Comparison of ENCODE assay signal across 11 mouse cellular contexts in the genomic region with DNA sequence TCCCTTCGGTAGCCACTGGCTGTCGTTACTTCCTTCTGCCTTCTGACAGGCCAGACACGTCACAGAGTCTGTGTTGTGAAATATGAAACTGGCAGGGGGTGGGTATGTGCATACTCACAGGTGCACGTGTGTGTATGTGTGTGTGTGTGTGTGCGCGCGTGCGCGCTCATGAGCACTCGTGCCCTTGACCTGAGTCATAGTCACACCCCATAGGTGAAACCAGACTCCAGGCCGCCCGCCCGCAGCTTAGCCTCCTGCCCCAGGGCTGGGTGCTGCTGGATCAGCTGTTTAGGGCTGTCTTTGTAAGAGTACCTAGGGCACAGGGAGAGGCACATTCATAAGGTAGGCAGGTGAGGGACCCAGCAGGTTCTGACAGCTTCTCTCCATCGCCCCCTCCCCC. TPM values are rescaled to one million over a fixed set of nuclear protein-coding genes. Genes with fewer than 3 reads are reported as not detected.
DNase-seq lines count a peak whose midpoint lies in the region; ATAC-seq and TF ChIP-seq lines count a peak whose summit lies in the region.
"Had no signal": no experiment of that assay in that cellular context is flagged by ENCODE, and none has a peak within 500 bp of the region (broad histone marks: within the 10 kb centered on the region; RNA-seq: fewer than 3 reads in every experiment).

No protein-coding gene starts in this region.

- no peak overlapping the region for H3K9ac ChIP-seq in embryonic facial prominence, embryonic 14.5 days (ENCODE audit: low read depth, low read length)
- H3K9ac ChIP-seq: embryonic facial prominence, embryonic 13.5 days; limb, embryonic 15.5 days had no signal

- H3K36me3 ChIP-seq in C2C12 (ENCODE audit: control insufficient read depth, insufficient read depth): no peaks in the 10 kb centered on the region
- no peaks in the 10 kb centered on the region for H3K36me3 ChIP-seq in embryonic facial prominence, embryonic 14.5 days (ENCODE audit: control insufficient read depth, insufficient read depth, low read length)
- no peaks in the 10 kb centered on the region for H3K36me3 ChIP-seq in small intestine, adult 2 months (ENCODE audit: control insufficient read depth, insufficient read depth, low read length)
- no peaks in the 10 kb centered on the region for H3K36me3 ChIP-seq in hindbrain, embryonic 10.5 days
- H3K36me3 ChIP-seq: embryonic facial prominence, embryonic 13.5 days; limb, embryonic 15.5 days had no signal

- H3ac ChIP-seq in C2C12 (ENCODE audit: control insufficient read depth, insufficient read length, low read depth): no peak overlapping the region

- no peak overlapping the region for H3K4me3 ChIP-seq in C2C12 (ENCODE audit: insufficient read depth, poor library complexity, severe bottlenecking)
- no peak overlapping the region for H3K4me3 ChIP-seq in embryonic facial prominence, embryonic 14.5 days (ENCODE audit: low read depth, low read length)
- peak overlapping the region; percentile 22 for H3K4me3 ChIP-seq in small intestine, adult 2 months (ENCODE audit: low read depth, low read length)
- H3K4me3 ChIP-seq in hindbrain, embryonic 10.5 days: no peak overlapping the region
- H3K4me3 ChIP-seq: embryonic facial prominence, embryonic 13.5 days; limb, embryonic 15.5 days had no signal

- no peak for TF ChIP-seq CTCF in C2C12 (IDR thresholded peaks at IDR 0.05; ENCODE audit: control insufficient read depth, insufficient read depth, insufficient read length)
- no peak for TF ChIP-seq CTCF in small intestine, adult 2 months (IDR thresholded peaks at IDR 0.05; ENCODE audit: extremely low read depth, insufficient read length, insufficient replicate concordance, low read depth, low read length)

- no peak overlapping the region for H3K4me2 ChIP-seq in embryonic facial prominence, embryonic 14.5 days (ENCODE audit: low read depth, low read length)
- H3K4me2 ChIP-seq: embryonic facial prominence, embryonic 13.5 days; limb, embryonic 15.5 days had no signal

- H3K9me3 ChIP-seq in embryonic facial prominence, embryonic 14.5 days (ENCODE audit: control insufficient read depth, low read length): no peaks in the 10 kb centered on the region
- H3K9me3 ChIP-seq in hindbrain, embryonic 10.5 days: no peaks in the 10 kb centered on the region
- H3K9me3 ChIP-seq: embryonic facial prominence, embryonic 13.5 days; limb, embryonic 15.5 days had no signal

- no peaks in the 10 kb centered on the region for H3K79me3 ChIP-seq in C2C12 (ENCODE audit: low read depth)

- TF ChIP-seq POLR2A in small intestine, adult 2 months (IDR thresholded peaks at IDR 0.05; ENCODE audit: low read depth, low read length): peak; percentile 59; the same call in 1 of the 2 replicates

- 59% methylated on average over 14 of the region's 14 CpGs for WGBS in embryonic facial prominence, embryonic 14.5 days
- WGBS in small intestine, adult 2 months: 32% methylated on average over 14 of the region's 14 CpGs
- 79% methylated on average over 14 of the region's 14 CpGs for WGBS in hindbrain, embryonic 10.5 days

- ATAC-seq in embryonic facial prominence, embryonic 14.5 days (ENCODE audit: low read depth): peak; percentile 54

- H3K27me3 ChIP-seq in C2C12 (ENCODE audit: control insufficient read depth, insufficient read depth, insufficient read length): peaks cover 54% of the 10 kb centered on the region
- H3K27me3 ChIP-seq in embryonic facial prominence, embryonic 14.5 days (replicated peaks; ENCODE audit: control insufficient read depth, insufficient read depth, low read length): peaks cover 6% of the 10 kb centered on the region
- H3K27me3 ChIP-seq in small intestine, adult 2 months (ENCODE audit: control insufficient read depth, insufficient read depth, low read length): no peaks in the 10 kb centered on the region
- peaks cover 54% of the 10 kb centered on the region for H3K27me3 ChIP-seq in hindbrain, embryonic 10.5 days (ENCODE audit: insufficient read depth, poor library complexity, severe bottlenecking)

- no peaks in the 10 kb centered on the region; the same call in 1 of the 2 replicates for H3K4me1 ChIP-seq in embryonic facial prominence, embryonic 14.5 days (ENCODE audit: control insufficient read depth, insufficient read depth, low read length)
- peaks cover 46% of the 10 kb centered on the region for H3K4me1 ChIP-seq in small intestine, adult 2 months (ENCODE audit: control insufficient read depth, insufficient read depth, insufficient read length, low read length)
- H3K4me1 ChIP-seq in hindbrain, embryonic 10.5 days (replicated peaks): peaks cover 31% of the 10 kb centered on the region

- DNase-seq in embryonic facial prominence, embryonic 14.5 days (ENCODE audit: low spot score): peak; percentile 74
- peak; percentile 43 to 54 for DNase-seq in kidney, postnatal 36 days
- no peak for DNase-seq in hindbrain, embryonic 10.5 days (ENCODE audit: low spot score)
- DNase-seq in adrenal gland, postnatal 25 days: no peak
- DNase-seq in embryo, embryonic 10.5 days (ENCODE audit: low spot score): no peak
- DNase-seq: adrenal gland, adult 8-10 months; cerebellum, adult 11 months had no signal

- no peaks in the 10 kb centered on the region for H3K79me2 ChIP-seq in C2C12 (ENCODE audit: control insufficient read depth, insufficient read depth)

- no peak overlapping the region for H3K27ac ChIP-seq in embryonic facial prominence, embryonic 14.5 days (replicated peaks; ENCODE audit: low read depth, low read length)
- peak overlapping the region; percentile 84 for H3K27ac ChIP-seq in small intestine, adult 2 months (ENCODE audit: insufficient read depth, low read depth, low read length)
- no peak overlapping the region for H3K27ac ChIP-seq in hindbrain, embryonic 10.5 days
- H3K27ac ChIP-seq: limb, embryonic 15.5 days had no signal

TF ChIP-seq in C2C12, 6 proteins besides CTCF, POLR2A, EP300 and RAD21:
- no peak for TF ChIP-seq MAX (IDR thresholded peaks at IDR 0.05)
- TF ChIP-seq MYOD1 (IDR thresholded peaks at IDR 0.05; ENCODE audit: control insufficient read depth, insufficient read length, low read depth): peak; percentile 13

RNA-seq across cellular contexts. Expression of a gene that starts 19.4 kb away (rescaled TPM):
- polyA plus RNA-seq in C2C12 (2012; fragmentation: generic; extraction: Trizol): 0.13 TPM
- 1.4 and 2.6 TPM in 2 replicates for polyA plus RNA-seq in embryonic facial prominence, embryonic 14.5 days (2014; fragmentation: Nextera tagmentation; extraction: Ambion mirVana)
- polyA plus RNA-seq in small intestine, adult 2 months (2012; rRNA removed): 2.4 and 14.5 TPM in 2 replicates
- 1.4 and 2.1 TPM in 2 replicates for polyA plus RNA-seq in hindbrain, embryonic 10.5 days (2016; fragmentation: Nextera tagmentation; extraction: Ambion mirVana)
- 35.6 and 47.0 TPM in 2 replicates for total RNA-seq in adrenal gland, postnatal 25 days (2021)

RNA-seq across cellular contexts. Expression of a gene that starts 20.1 kb away (rescaled TPM):
- not detected for polyA plus RNA-seq in C2C12 (2012; fragmentation: generic; extraction: Trizol)
- 4.0 TPM in 2 replicates for polyA plus RNA-seq in embryonic facial prominence, embryonic 14.5 days (2014; fragmentation: Nextera tagmentation; extraction: Ambion mirVana)
- 2.1 and 2.7 TPM in 2 replicates for polyA plus RNA-seq in small intestine, adult 2 months (2012; rRNA removed)
- 2.7 and 3.1 TPM in 2 replicates for polyA plus RNA-seq in hindbrain, embryonic 10.5 days (2016; fragmentation: Nextera tagmentation; extraction: Ambion mirVana)
- total RNA-seq in adrenal gland, postnatal 25 days (2021): 7.4 and 13.7 TPM in 2 replicates

Comparison
In these comparisons a context has a peak if more than half of its experiments do, and no peak if none do; other contexts are left out.
1. DNase-seq: peak in embryonic facial prominence, embryonic 14.5 days (single experiment) and kidney, postnatal 36 days (2 of 2); none in hindbrain, embryonic 10.5 days (single experiment), adrenal gland, postnatal 25 days (single experiment) and embryo, embryonic 10.5 days (single experiment).